Mouse (Mus musculus) liver, postnatal 0 days (tissue): ENCODE data around the gene Enpp7. TPM values are rescaled to one million over a fixed set of nuclear protein-coding genes. Genes with fewer than 3 reads are reported as not detected.
A peak's percentile ranks its signal among the peaks of the same experiment; 100 is the strongest.

Source experiments
- ATAC-seq: fragments of 200-750 bp; cut with Nextera tagmentation; 2 replicates; pipeline ENCODE4 v1.8.0; 2017; ENCODE audit warnings: mild to moderate bottlenecking, moderate library complexity
- DNase-seq: peaks from one replicate; pipeline ENCODE4 v3.0.0-alpha.2; 2016
- H3K27ac ChIP-seq: fragments of 300-500 bp; sonication (generic); 2 replicates; pipeline ENCODE4 v1.5.1; 2014; ENCODE audit warnings: antibody characterized with exemption, moderate library complexity, mild to moderate bottlenecking, low read depth
- H3K27me3 ChIP-seq: fragments of 300-500 bp; sonication (generic); 2 replicates; pipeline ENCODE4 v1.6.1; 2014; ENCODE audit warnings: low read length, control low read depth, mixed read lengths; ENCODE audit not compliant: insufficient read depth
- H3K36me3 ChIP-seq: fragments of 300-500 bp; sonication (generic); replicated peaks from 2 replicates; pipeline ENCODE4 v1.6.1; 2014; ENCODE audit warnings: mild to moderate bottlenecking, control low read depth, low read length, moderate library complexity, mixed read lengths; ENCODE audit not compliant: insufficient read depth
- H3K4me1 ChIP-seq: fragments of 300-500 bp; sonication (generic); 2 replicates; pipeline ENCODE4 v1.6.1; 2014; ENCODE audit warnings: antibody characterized with exemption, mild to moderate bottlenecking, control low read depth; ENCODE audit not compliant: insufficient read depth
- H3K4me2 ChIP-seq: fragments of 300-500 bp; sonication (generic); 2 replicates; pipeline ENCODE4 v1.6.1; 2014; ENCODE audit warnings: low read depth, mild to moderate bottlenecking, low read length, moderate library complexity, mixed read lengths
- H3K4me3 ChIP-seq: fragments of 300-500 bp; sonication (generic); 2 replicates; pipeline ENCODE4 v1.5.1; 2014; ENCODE audit warnings: low read depth, low read length
- H3K9ac ChIP-seq: fragments of 300-500 bp; sonication (generic); replicated peaks from 2 replicates; pipeline ENCODE4 v1.6.1; 2014; ENCODE audit warnings: mild to moderate bottlenecking, moderate library complexity
- H3K9me3 ChIP-seq: fragments of 300-500 bp; sonication (generic); 2 replicates; pipeline ENCODE4 v1.6.1; 2016; ENCODE audit warnings: mild to moderate bottlenecking, control low read depth, low read length, mixed read lengths
- CTCF ChIP-seq: sonication (generic); IDR thresholded peaks from 2 replicates; pipeline ENCODE4 v1.5.1; 2016; ENCODE audit warnings: antibody characterized with exemption, low read depth
- EP300 ChIP-seq: IDR thresholded peaks from 2 replicates; pipeline ENCODE4 v1.6.1; 2016; ENCODE audit warnings: antibody characterized with exemption, low read depth, mild to moderate bottlenecking
- WGBS: fragments of 180-500 bp; shearing (Covaris S2); extraction: QIAGEN DNeasy Blood & Tissue Kit; methylation state at CpG from one replicate; pipeline ENCODE4 v1.1.7; 2014; ENCODE audit not compliant: insufficient replicate concordance; 5-methylcytosine and 5-hydroxymethylcytosine counted together
- polyA plus RNA-seq: library from polyadenylated mRNA; unstranded; fragments of >200 nt; fragmentation: Nextera tagmentation; extraction: Ambion mirVana; gene quantifications from 2 replicates; pipeline ENCODE4 v1.2.1, GENCODE M21; 2015

The Enpp7 gene
- polyA plus RNA-seq, 1 experiment from 2014 or later: not detected

DNA sequence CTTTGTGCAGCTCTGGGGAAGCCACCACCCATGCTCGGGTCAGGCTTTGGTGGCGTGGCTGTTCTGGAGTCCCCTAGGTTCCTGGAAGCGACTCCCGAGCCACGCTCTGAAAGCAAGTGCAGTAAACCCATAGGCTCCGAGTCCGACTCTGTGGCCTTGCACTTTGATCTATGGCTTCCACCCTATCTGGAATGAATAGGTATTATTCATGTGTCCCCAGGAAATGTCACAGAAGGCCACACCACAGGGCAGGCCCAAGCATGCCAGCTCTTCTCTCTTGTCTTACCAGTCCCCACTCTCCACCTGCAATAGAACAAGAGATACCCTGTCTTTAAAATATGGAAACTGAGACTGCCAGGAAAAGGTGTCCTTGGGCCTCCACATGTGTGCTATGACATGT lies 13.6 kb upstream of the Enpp7 start:
- Histone ChIP-seq H3K4me2 (no peak overlapping the region), H3K4me3 (no peak overlapping the region), H3K9me3 (no peaks in the 10 kb centered on the region), H3K9ac (no peak overlapping the region), H3K36me3 (no peaks in the 10 kb centered on the region), H3K27me3 (peaks cover 17% of the 10 kb centered on the region; the same call in 1 of the 2 replicates), H3K27ac (no peak overlapping the region), H3K4me1 (0 out of 2 replicates have a peak, but pooled peaks cover 4% of the 10 kb centered on the region)
- WGBS: 71% methylated on average over 7 of the region's 7 CpGs
- TF ChIP-seq CTCF (no peak), EP300 (no peak)
- DNase-seq (no peak), ATAC-seq (no peak)

DNA sequence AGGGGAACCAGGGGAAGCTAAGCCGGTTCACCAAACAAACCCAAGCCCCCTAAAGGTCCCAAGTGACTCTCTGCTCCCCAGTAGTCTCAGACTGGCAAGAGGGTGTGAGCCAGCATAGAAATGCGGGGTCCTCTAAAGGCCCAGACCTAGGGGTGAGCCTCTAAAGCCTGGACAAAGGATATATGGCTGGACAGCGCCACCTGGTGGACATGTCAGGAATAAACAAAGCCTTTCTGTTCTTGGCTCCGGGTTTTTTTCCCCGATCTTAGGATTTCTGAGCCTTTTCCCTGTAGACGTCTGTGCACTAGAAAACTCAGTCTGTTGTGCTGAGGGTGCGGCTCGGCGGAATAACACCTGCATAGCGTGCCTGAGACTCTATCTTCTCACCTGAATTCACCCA lies 12.6 kb upstream of the Enpp7 start:
- Histone ChIP-seq H3K4me1 (0 out of 2 replicates have a peak, but pooled peaks cover 4% of the 10 kb centered on the region), H3K4me2 (peak overlapping the region; percentile 56), H3K4me3 (0 out of 2 replicates have a peak overlapping the region, but pooled peaks have one; percentile 3), H3K9ac (no peak overlapping the region), H3K27ac (0 out of 2 replicates have a peak overlapping the region, but pooled peaks have one; percentile 30), H3K36me3 (no peaks in the 10 kb centered on the region), H3K9me3 (no peaks in the 10 kb centered on the region), H3K27me3 (peaks cover 20% of the 10 kb centered on the region; the same call in 1 of the 2 replicates)
- peak; percentile 87 for TF ChIP-seq CTCF
- TF ChIP-seq EP300: no peak
- DNase-seq (peak; percentile 69), ATAC-seq (peak; percentile 50)
- WGBS: 2% methylated on average over 10 of the region's 10 CpGs

DNA sequence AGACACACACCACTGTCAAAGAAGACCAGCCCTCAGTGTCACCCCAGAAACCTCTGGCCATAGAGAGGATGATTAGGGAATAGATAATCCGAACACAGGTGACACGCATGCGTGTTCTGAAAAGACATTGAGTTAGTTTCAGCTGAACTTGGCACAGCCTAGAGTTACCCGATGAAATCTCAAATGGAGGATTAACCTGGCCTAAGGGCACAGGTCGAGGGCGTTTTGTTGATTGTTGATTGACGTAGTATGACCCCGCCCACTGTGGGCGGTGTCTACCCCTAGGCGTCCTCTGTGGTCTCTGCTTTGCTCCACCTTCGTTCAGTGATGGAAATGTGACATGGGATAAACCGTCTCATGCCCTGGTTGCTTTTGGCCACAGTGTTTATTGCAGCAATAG lies 12.1 kb upstream of the Enpp7 start:
- peaks cover 20% of the 10 kb centered on the region; the same call in 1 of the 2 replicates for H3K27me3 ChIP-seq
- H3K9ac ChIP-seq: no peak overlapping the region
- 0 out of 2 replicates have a peak, but pooled peaks cover 4% of the 10 kb centered on the region for H3K4me1 ChIP-seq
- H3K27ac ChIP-seq: 0 out of 2 replicates have a peak overlapping the region, but pooled peaks have one; percentile 30
- 17% methylated on average over 12 of the region's 12 CpGs for WGBS
- 0 out of 2 replicates have a peak overlapping the region, but pooled peaks have one; percentile 3 for H3K4me3 ChIP-seq
- no peaks in the 10 kb centered on the region for H3K36me3 ChIP-seq
- peak; percentile 96 for ATAC-seq
- H3K9me3 ChIP-seq: no peaks in the 10 kb centered on the region
- no peak for TF ChIP-seq CTCF
- TF ChIP-seq EP300: no peak
- H3K4me2 ChIP-seq: peak overlapping the region; percentile 56
- peak; percentile 68 for DNase-seq

DNA sequence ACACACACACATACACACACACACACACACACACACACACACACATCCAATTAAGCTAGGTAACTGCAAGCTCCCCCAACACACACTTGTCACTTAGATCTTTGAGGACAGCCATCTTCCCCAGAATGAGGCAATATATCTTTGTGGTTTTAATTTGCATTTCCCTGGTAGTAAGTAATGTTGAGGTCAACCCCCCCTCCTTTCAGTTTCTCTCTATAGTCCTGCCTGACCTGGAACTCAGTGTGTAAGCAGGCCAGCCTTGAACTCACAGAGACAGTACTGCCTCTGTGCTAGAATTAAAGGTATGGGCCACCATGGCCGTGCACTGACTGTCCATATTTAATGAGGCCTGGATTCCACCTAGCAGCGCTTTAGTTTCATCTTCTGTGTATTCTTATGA lies 7.6 kb upstream of the Enpp7 start:
- no peak overlapping the region for H3K27ac ChIP-seq
- DNase-seq: no peak
- TF ChIP-seq EP300: no peak
- no peak for TF ChIP-seq CTCF
- no peak for ATAC-seq
- 68% methylated on average over 2 of the region's 2 CpGs for WGBS
- 0 out of 2 replicates have a peak, but pooled peaks cover 4% of the 10 kb centered on the region for H3K4me1 ChIP-seq
- H3K27me3 ChIP-seq: peaks cover 16% of the 10 kb centered on the region; the same call in 1 of the 2 replicates
- no peaks in the 10 kb centered on the region for H3K36me3 ChIP-seq
- no peak overlapping the region for H3K4me3 ChIP-seq
- H3K4me2 ChIP-seq: peak overlapping the region; percentile 13; the same call in 1 of the 2 replicates
- H3K9ac ChIP-seq: no peak overlapping the region
- H3K9me3 ChIP-seq: no peaks in the 10 kb centered on the region

DNA sequence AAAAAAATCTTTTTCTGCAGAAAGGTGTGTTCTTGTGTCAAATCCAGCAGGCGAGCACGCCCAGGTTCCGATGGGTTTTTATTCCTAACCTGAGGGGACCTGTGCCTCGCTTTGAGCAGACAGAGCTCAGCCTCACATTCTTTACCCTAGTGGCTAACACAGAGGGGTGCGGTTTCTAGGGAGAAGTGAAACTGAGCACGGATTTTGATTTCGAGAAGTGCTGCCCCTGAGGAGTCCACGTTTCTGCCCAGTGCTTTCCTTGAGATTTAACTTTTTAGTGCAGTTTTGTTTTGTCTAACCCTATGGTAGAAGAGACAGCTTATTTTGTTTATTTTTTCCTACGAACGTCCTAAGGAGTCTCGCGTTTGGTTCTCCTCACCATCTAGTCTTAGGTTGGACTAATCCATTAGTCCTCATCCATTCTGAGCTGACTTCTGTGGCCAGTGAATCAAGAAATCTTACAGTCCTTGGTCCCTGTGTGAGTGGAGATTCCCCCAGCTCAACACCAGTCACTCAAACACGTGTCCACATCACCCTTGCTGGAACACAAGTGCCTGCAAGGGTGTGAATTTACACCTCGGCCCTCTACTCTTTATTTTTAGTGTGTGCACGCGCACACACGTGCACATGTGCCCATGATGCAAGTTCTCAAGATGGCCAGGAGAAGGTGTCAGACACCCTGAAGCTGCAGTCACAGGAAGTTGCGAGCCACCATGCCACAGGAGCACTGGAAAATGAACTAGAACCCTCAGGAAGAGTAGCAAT lies 6.8 kb upstream of the Enpp7 start:
- 0 out of 2 replicates have a peak overlapping the region, but pooled peaks have one; percentile 13 for H3K4me2 ChIP-seq
- H3K4me3 ChIP-seq: no peak overlapping the region
- no peak for ATAC-seq
- H3K4me1 ChIP-seq: no peaks in the 10 kb centered on the region
- peaks cover 16% of the 10 kb centered on the region; the same call in 1 of the 2 replicates for H3K27me3 ChIP-seq
- H3K9ac ChIP-seq: no peak overlapping the region
- TF ChIP-seq CTCF (peak; percentile 33), EP300 (no peak)
- H3K9me3 ChIP-seq: no peaks in the 10 kb centered on the region
- 47% methylated on average over 18 of the region's 18 CpGs for WGBS
- H3K27ac ChIP-seq: no peak overlapping the region
- DNase-seq: no peak
- no peaks in the 10 kb centered on the region for H3K36me3 ChIP-seq

DNA sequence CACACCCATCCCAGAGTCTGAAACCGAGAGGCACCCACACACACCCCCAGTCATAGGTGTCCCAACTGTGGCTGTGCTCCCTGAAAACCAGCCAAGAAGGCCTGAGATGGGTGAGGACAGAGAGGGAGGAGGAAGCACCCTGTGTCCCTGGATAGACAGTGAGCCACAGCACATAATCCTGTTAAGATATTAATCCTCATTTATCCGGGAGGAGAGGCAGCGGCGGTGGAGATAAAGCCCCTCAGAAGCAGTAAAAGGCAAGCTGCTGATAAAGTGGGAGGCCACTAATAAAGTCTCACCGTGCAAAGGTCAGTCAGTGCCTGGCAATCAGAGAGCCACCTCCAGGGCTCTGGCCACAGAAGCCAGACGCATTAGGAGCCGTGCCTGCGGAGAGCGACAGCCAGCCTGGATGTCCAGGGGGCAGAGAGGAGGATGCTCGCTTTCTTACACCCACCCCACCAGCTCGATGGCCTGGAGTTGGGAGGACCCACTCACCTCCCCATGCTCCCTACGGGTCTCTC lies 5.3 kb upstream of the Enpp7 start:
- DNase-seq (no peak), ATAC-seq (no peak)
- Histone ChIP-seq H3K36me3 (no peaks in the 10 kb centered on the region), H3K4me3 (no peak overlapping the region), H3K9me3 (no peaks in the 10 kb centered on the region), H3K27me3 (peaks cover 16% of the 10 kb centered on the region; the same call in 1 of the 2 replicates), H3K27ac (no peak overlapping the region), H3K9ac (no peak overlapping the region), H3K4me1 (no peaks in the 10 kb centered on the region), H3K4me2 (no peak overlapping the region)
- no peak for TF ChIP-seq EP300
- no peak for TF ChIP-seq CTCF
- 48% methylated on average over 12 of the region's 12 CpGs for WGBS
